Mouse (Mus musculus) c-Kit-positive CD71-negative TER-119-negative erythroid progenitor cells, embryonic 14.5 days (primary cell): ENCODE measurements around the gene Cst13.

Source experiments
- DNase-seq: peaks from one replicate; pipeline ENCODE4 v3.0.0-alpha.2; 2013; ENCODE audit warnings: low read depth

Gene Cst13

DNA sequence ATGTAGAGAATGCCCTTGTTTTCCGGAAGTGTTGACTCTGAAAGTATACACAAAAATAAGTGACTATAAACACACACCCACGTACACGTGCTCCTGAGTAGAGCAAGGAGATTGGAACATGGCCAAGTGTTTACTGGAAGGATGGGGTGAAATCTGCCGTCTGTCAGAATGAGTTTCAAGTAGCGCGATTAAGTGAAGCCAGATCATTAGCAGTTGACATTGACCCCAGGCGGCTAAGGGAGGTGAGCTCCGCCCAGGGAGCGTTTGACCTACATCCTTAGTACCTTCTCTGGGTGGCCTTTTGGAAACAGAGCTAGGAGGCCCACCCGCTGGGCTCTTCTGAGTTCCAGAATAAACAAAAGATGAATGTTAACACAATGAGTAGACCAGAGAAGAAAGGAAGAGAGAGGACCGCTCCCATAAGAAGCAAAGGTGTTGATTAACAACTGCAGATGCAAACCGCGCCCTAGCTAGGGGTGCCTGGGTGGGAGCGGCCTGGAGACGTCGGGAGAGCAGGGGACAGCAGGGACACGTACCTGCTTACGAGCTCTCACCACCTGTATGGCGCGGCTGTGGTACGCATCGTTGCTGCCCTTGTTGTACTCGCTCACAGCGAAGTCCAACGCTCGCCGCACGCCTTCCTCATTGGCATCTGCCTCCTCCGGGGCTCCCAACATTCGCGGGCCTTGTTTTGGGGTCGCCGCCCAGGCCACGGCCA is 54.9 kb downstream of the Cst13 start:
- no peak for DNase-seq

DNA sequence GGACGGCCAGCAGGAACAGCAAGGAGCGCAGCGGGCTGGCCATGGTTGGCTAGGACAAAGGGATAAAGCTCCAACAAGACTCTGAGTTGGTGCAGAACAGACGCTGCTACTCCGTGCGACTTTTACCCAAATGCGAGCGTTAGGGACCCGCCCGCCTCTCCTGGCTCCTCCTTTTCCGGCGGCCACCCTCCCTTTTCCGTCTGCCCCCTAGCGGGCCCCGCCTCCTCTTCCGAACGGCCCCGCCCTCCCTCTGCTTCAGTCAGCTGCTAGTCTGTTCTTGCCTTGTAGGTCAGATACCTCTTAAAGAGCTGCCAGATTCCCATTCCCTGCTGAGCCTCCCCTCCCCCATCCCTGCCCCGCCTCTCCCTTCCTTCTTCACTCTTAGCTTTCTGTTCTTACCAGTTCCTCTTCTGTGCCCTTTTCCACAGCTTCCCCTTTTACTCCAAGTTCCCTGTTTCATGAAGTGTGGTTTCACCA is 55.5 kb downstream of the Cst13 start, which contains the start of gene Cst3:
TSS of gene Cst3 (minus strand) at position 358 of the 477 bp plus-strand sequence.
- DNase-seq, result peak; percentile 68

DNA sequence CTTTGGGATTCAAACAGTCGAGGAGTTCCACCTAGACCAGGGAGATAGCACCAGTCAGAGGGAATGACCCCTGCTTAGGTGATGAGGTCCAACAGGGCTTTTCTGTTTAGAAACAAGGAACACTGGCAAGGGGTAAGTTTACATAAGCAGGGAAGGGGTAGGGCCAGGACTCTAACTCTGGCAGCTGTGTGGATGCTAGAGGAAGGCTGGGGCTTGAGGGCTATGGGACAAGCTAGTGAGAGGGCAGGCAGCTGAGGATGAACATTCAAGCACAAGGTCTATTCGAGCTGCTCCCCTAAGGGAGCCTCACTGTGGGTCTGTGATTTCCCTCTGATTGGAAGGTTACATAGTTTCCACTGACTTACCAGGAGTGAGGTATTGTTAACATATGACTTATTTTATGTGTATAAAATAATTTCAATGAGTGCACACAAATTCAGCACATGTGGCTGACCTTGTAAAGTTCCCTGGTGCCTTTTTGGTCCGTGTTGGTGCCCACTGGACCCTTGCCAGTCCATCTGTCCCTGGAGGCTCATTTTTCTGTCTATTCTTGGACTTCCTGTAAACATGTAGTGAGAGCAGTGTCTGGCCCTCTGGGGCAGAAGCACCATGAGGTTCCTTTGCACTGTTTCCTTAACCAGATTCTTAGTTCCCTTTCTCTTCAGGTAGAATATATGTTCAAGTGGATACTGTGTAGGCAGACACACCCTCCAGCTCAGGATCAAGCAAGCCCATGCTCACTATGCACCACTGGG is 57.3 kb downstream of the Cst13 start:
- DNase-seq, result no peak

DNA sequence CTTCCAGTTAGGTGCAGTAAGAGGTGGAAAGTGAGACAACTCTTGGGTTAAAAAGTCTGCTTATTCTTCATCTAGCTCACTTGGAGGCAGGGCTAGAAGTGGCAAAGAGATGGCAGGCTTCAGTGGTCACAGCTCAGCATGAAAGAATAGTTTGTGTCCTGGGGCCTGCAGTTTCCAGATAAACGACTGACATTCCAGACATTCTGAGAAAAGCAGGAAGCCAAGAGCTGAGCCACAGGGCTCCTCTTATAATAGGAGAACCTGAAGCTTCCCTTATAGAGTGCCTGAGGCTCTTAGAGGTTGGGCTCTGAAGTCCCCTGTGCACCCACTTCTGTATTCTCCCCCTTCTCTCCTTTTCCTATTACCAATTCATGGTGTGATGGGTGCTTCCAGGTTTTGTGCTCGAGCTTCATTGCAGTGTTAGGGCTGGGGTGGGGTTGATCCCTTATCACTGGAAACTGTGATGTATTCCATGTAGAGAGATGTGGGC is 58.8 kb downstream of the Cst13 start:
- DNase-seq, result no peak

DNA sequence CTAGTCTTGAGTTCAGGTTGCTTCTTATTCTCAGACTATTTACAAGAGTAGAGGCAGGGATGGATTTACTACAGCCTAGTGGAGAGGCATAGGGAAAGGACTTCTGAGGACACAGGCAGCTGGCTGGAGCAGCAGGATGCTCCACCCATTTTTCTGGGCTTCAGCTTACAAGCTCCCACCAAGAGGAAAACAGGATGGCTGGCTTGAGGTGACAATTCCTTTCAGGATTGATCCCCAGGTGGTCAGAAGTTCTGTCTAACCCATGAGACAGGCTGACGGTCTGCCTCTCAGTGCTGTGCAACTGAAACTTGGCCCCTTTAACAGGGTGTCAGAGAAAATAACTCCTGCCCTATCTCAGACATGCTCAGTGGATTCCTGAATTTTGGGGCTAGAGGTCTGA is 59.3 kb downstream of the Cst13 start:
- no peak for DNase-seq
